Mouse (Mus musculus): ENCODE data around the gene Mrpl9.

Gene Mrpl9

GRCm38 (mm10) chr3:94442951-94443596 is at the start of gene Mrpl9:
TSS of gene Mrpl9 (plus strand) at chr3:94443318.
- DNase-seq (ENCODE audit: low read depth in 1 of 2, low spot score in 2 of 2): peak; percentile 64 to 84

GRCm38 (mm10) chr3:94396336-94396735 is 46.8 kb upstream of the Mrpl9 start:
- DNase-seq (ENCODE audit: low read depth in 1 of 2, low spot score in 2 of 2): no peak

GRCm38 (mm10) chr3:94396851-94397250 is 46.3 kb upstream of the Mrpl9 start:
- no peak for DNase-seq (ENCODE audit: low read depth in 1 of 2, low spot score in 2 of 2)

GRCm38 (mm10) chr3:94398217-94398616 is 44.9 kb upstream of the Mrpl9 start, which contains the start of gene Lingo4:
TSS of gene Lingo4 (plus strand) at chr3:94398517.
- DNase-seq (ENCODE audit: low read depth in 1 of 2, low spot score in 2 of 2): no peak

- no peak for DNase-seq (ENCODE audit: low read depth in 1 of 2, low spot score in 2 of 2)
These were observed 44.1 kb upstream of the Mrpl9 start for GRCm38 (mm10) chr3:94398943-94399481.

- DNase-seq (ENCODE audit: low read depth in 1 of 2, low spot score in 2 of 2): no peak
These were observed 43.3 kb upstream of the Mrpl9 start for GRCm38 (mm10) chr3:94399663-94400310.

- no peak for DNase-seq (ENCODE audit: low read depth in 1 of 2, low spot score in 2 of 2)
These were observed 40.7 kb upstream of the Mrpl9 start for GRCm38 (mm10) chr3:94402451-94402850.

GRCm38 (mm10) chr3:94404366-94405054 is 38.6 kb upstream of the Mrpl9 start:
- no peak for DNase-seq (ENCODE audit: low read depth in 1 of 2, low spot score in 2 of 2)

GRCm38 (mm10) chr3:94405561-94405960 is 37.6 kb upstream of the Mrpl9 start:
- DNase-seq (ENCODE audit: low read depth in 1 of 2, low spot score in 2 of 2): no peak

GRCm38 (mm10) chr3:94412530-94412929 is 30.6 kb upstream of the Mrpl9 start:
- no peak for DNase-seq (ENCODE audit: low read depth in 1 of 2, low spot score in 2 of 2)

- peak; percentile 69 to 86 for DNase-seq (ENCODE audit: low read depth in 1 of 2, low spot score in 2 of 2)
These were observed 30.0 kb upstream of the Mrpl9 start, which contains the start of gene Tdrkh for GRCm38 (mm10) chr3:94413031-94413679. TSS of gene Tdrkh (plus strand) at chr3:94413273.

GRCm38 (mm10) chr3:94430980-94431379 is 12.1 kb upstream of the Mrpl9 start:
- DNase-seq (ENCODE audit: low read depth in 1 of 2, low spot score in 2 of 2): no peak

GRCm38 (mm10) chr3:94434305-94434704 is 8.8 kb upstream of the Mrpl9 start:
- no peak for DNase-seq (ENCODE audit: low read depth in 1 of 2, low spot score in 2 of 2)

GRCm38 (mm10) chr3:94436420-94436819 is 6.7 kb upstream of the Mrpl9 start:
- no peak for DNase-seq (ENCODE audit: low read depth in 1 of 2, low spot score in 2 of 2)

- no peak for DNase-seq (ENCODE audit: low read depth in 1 of 2, low spot score in 2 of 2)
These were observed 1.9 kb upstream of the Mrpl9 start for GRCm38 (mm10) chr3:94441182-94441581.

GRCm38 (mm10) chr3:94443597-94443964 is 463 bp downstream of the Mrpl9 start, which contains the start of gene Oaz3:
TSS of gene Oaz3 (minus strand) at chr3:94443915.
- no peak for DNase-seq (ENCODE audit: low read depth in 1 of 2, low spot score in 2 of 2)

- DNase-seq (ENCODE audit: low read depth in 1 of 2, low spot score in 2 of 2): no peak
These were observed 6.3 kb downstream of the Mrpl9 start for GRCm38 (mm10) chr3:94449377-94449776.

GRCm38 (mm10) chr3:94456529-94457000 is 13.4 kb downstream of the Mrpl9 start:
- DNase-seq (ENCODE audit: low read depth in 1 of 2, low spot score in 2 of 2): peak; percentile 33 to 44

- DNase-seq (ENCODE audit: low read depth in 1 of 2, low spot score in 2 of 2): no peak
These were observed 13.9 kb downstream of the Mrpl9 start for GRCm38 (mm10) chr3:94457055-94457454.

GRCm38 (mm10) chr3:94459834-94460233 is 16.7 kb downstream of the Mrpl9 start:
- no peak for DNase-seq (ENCODE audit: low read depth in 1 of 2, low spot score in 2 of 2)

- DNase-seq (ENCODE audit: low read depth in 1 of 2, low spot score in 2 of 2): no peak
These were observed 20.9 kb downstream of the Mrpl9 start for GRCm38 (mm10) chr3:94463926-94464578.

Data from monocyte, adult 2 months (primary cell).